Mouse (Mus musculus) duodenum, adult 2 months (tissue): ENCODE results near the gene Polh. TPM values are rescaled to one million over a fixed set of nuclear protein-coding genes. Genes with fewer than 3 reads are reported as not detected.

Source experiments
- polyA plus RNA-seq: library from polyadenylated mRNA; depleted of rRNA; stranded (reverse); fragments of >200 nt; gene quantifications from 2 replicates; pipeline ENCODE4 v1.2.3, GENCODE M21; 2012; ENCODE audit warnings: low replicate concordance; rRNA removed

Gene Polh
- 0.92 and 1.5 TPM in 2 replicates for polyA plus RNA-seq

GRCm38 (mm10) chr17:46202421-46203071 lies at the start of gene Polh, which contains the start of gene Xpo5:
Gene Polh, minus strand, starts transcription at chr17:46202645.
Gene Xpo5, plus strand, starts transcription at chr17:46202782.

GRCm38 (mm10) chr17:46247512-46248188 lies 45.2 kb upstream of the Polh start, which contains the start of the genes Polr1c and Yipf3:
Gene Polr1c, minus strand, starts transcription at chr17:46248054.
Gene Yipf3, plus strand, starts transcription at chr17:46248080.

GRCm38 (mm10) chr17:46160686-46161085 lies 41.8 kb downstream of the Polh start, which contains the start of gene Gtpbp2:
Gene Gtpbp2, plus strand, starts transcription at chr17:46161032.

GRCm38 (mm10) chr17:46152847-46153782 lies 49.3 kb downstream of the Polh start, which contains the start of gene Mad2l1bp:
Gene Mad2l1bp, minus strand, starts transcription at chr17:46153553.

GRCm38 (mm10) chr17:46143578-46144423 lies 58.6 kb downstream of the Polh start, which contains the start of gene Rsph9:
Gene Rsph9, minus strand, starts transcription at chr17:46144216.

Other genes with a start within 250 kb of the Polh start
- 101 and 171 TPM in 2 replicates for gene Vegfa, start 170.3 kb downstream of the Polh start, polyA plus RNA-seq
- gene Mrps18a, start 91.7 kb downstream of the Polh start, polyA plus RNA-seq: 17.1 and 19.4 TPM in 2 replicates
- gene Rsph9, start 58.4 kb downstream of the Polh start, polyA plus RNA-seq: 2.2 and 4.9 TPM in 2 replicates
- 12.1 and 19.8 TPM in 2 replicates for gene Mad2l1bp, start 49.1 kb downstream of the Polh start, polyA plus RNA-seq
- 93.2 and 135 TPM in 2 replicates for gene Gtpbp2, start 41.6 kb downstream of the Polh start, polyA plus RNA-seq
- gene Xpo5, start 137 bp upstream of the Polh start, polyA plus RNA-seq: 5.5 and 7.3 TPM in 2 replicates
- 19.3 and 22.3 TPM in 2 replicates for gene Polr1c, start 45.4 kb upstream of the Polh start, polyA plus RNA-seq
- gene Yipf3, start 45.4 kb upstream of the Polh start, polyA plus RNA-seq: 255 and 304 TPM in 2 replicates
- 1.0 and 2.1 TPM in 2 replicates for gene Lrrc73, start 50.9 kb upstream of the Polh start, polyA plus RNA-seq
- 85.8 and 90.0 TPM in 2 replicates for gene Tjap1, start 80.4 kb upstream of the Polh start, polyA plus RNA-seq
- gene Dlk2, start 94.8 kb upstream of the Polh start, polyA plus RNA-seq: 0.48 and 0.71 TPM in 2 replicates
- 38.3 and 51.7 TPM in 2 replicates for gene Abcc10, start 125.7 kb upstream of the Polh start, polyA plus RNA-seq
- 1.4 and 3.3 TPM in 2 replicates for gene Zfp318, start 181.1 kb upstream of the Polh start, polyA plus RNA-seq
- 0.50 and 0.51 TPM in 2 replicates for gene Crip3, start 226.3 kb upstream of the Polh start, polyA plus RNA-seq
- not detected in 2 replicates for gene Slc22a7, start 235.8 kb upstream of the Polh start, polyA plus RNA-seq